Mouse (Mus musculus): ENCODE data around the gene Iqcf3.

Iqcf3 gene

DNA sequence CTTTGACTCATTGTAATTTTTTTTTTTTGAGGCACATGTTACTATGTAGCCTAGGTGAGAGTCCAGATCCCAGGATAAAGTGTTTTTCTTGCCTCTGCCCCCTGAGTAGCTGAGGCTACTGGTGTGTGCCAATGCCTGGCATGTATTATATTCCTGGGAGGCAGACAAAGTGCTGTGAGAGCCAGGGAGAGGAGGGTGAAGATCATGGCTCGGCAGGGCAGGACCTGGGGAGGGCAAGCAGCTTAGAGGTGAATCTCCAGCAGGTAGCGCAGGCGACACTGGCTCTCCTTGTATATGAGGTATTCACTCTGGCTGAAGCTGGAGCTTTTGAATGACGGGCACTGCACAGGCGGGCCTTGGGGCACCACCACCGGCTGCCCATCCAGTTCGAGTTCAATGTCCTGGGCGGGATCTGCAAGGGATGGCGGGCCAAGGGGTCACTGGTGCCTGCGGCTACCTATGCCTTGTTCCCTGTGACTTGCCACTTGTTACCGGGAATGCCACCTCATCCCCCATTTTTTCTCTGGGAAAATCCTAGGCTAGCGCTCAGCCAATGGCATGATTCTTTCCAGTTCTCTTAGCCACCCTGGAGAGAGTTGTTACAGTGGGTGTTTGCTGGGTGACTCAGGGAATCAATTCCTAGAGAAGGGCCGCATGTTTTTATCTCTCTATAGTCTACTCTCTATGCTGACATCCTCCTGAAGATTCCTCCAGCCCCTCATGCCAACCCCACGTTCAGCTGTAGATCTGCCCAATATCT lies 90.3 kb downstream of the Iqcf3 start:
- no peak for DNase-seq (ENCODE audit: low spot score)

DNA sequence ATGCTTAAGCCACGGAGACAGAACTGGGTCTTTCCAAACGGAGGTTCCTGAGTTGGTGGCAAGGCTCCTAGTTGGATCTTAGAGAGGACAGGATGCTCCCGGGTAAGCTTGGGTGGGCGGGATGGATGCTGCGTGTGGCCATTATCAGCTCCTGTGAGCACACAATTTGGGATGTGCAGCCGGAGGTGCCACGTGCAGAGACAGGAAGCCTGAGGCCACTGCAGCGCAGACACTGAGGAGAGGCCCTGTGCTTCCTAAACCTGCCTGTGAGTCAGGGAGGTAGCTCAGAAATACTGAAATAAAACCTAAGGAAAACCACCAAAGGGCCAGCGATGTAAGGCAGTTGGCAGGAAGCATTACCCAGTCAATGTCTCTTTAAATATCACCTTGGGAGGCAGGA lies 91.7 kb downstream of the Iqcf3 start:
- no peak for DNase-seq (ENCODE audit: low spot score)

DNA sequence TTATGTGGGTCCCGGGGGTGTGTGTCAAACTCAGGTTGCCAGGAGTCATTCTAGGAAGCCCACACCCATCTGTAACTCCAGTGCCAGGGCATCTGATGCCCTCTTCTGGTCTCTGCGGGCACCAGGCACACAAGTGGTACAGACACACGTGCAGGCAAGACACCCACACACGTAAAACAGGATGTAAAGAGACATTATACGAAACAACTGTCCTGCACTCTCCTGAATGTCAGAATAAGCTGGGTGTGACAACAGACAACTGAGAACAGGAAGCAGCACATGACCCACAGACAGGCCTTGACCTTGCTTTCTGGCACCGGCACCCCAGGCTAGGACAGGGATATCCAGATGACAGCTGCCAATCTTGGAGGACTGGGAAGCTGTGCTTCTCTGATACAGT lies 92.1 kb downstream of the Iqcf3 start:
- no peak for DNase-seq (ENCODE audit: low spot score)

GRCm38 (mm10) chr9:106467746-106468145 lies 93.7 kb downstream of the Iqcf3 start:
- DNase-seq (ENCODE audit: low spot score) = no peak

GRCm38 (mm10) chr9:106466721-106467120 lies 94.7 kb downstream of the Iqcf3 start:
- no peak for DNase-seq (ENCODE audit: low spot score)

DNA sequence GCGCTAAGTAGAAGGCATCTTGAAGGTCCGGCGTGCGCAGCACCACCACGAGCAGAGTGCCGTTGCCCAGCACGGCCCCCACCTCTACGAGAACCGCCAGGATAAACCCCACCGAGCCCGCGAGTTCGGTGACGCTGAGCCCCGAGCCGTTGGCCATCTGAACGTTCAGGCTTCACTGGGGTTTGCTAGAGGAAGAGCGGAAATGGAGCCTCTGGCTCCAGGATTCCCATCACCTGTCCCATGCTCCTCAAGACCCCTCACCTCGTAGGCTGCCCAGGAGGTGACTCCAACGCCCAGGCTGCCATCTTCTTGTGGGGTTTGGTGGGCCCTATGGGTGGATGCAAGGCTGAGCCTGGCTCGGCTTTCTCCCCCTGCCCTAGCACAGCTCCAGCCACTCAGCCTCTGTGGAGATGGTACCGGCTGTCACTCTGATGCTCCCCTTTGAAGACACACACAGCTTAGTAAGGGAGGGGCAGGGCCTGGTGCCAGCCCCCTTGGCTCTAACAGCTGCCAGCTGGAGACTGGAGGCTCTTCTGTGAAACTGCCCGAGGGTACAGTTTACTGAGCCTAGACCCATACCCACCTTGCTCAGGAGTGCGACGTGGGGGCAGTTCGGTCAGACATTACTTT lies 95.7 kb downstream of the Iqcf3 start, which contains the start of gene Gpr62:
TSS of gene Gpr62 (minus strand) at position 368 of the 630 bp plus-strand sequence.
- DNase-seq (ENCODE audit: low spot score) = no peak

DNA sequence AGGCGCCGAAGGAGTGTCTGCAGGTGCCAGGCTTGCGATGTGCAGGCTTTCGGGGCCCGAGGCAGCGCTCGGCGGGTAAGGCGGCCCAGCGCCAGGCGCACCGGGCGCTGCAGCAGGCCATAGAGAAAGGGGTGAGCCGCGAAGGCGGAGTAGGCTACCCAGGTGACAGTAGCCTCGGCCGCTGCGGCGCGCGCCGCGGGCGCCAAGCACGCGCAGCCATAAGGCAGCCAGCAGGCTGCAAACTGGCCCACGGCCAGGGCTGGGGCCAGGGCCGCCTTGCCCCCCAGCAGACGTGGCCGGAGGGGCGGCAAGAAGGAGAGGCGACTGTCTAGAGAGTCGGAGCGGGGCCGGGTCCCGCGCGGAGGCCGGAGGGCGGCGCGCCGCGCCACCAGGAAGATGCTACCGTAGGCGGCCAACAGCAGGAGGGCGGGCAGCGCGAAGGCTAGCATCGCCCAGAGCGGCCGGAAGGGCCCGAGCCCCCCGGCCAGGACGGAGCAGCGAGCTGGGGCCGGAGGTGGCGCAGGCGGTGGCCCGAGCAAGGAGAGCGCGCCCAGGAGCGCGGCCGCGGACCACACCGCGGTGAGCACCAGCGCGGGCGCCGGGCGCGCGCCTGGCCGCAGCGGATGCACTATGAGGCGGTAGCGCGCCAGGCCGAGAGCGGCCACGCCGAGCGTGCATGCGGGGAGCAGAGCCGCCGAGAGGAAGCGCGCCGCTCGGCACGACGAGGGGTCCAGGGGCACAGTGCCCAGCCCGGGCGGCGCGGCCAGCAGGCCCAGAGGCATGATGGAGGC lies 96.5 kb downstream of the Iqcf3 start:
- DNase-seq (ENCODE audit: low spot score) = no peak

GRCm38 (mm10) chr9:106463122-106464063 lies 98.0 kb downstream of the Iqcf3 start:
- no peak for DNase-seq (ENCODE audit: low spot score)

GRCm38 (mm10) chr9:106462430-106462800 lies 99.0 kb downstream of the Iqcf3 start:
- DNase-seq (ENCODE audit: low spot score) = no peak

GRCm38 (mm10) chr9:106461641-106462429 lies 99.6 kb downstream of the Iqcf3 start:
- DNase-seq (ENCODE audit: low spot score) = no peak

- DNase-seq (ENCODE audit: low spot score) = no peak
Measured at GRCm38 (mm10) chr9:106461026-106461415, 100.4 kb downstream of the Iqcf3 start.

DNA sequence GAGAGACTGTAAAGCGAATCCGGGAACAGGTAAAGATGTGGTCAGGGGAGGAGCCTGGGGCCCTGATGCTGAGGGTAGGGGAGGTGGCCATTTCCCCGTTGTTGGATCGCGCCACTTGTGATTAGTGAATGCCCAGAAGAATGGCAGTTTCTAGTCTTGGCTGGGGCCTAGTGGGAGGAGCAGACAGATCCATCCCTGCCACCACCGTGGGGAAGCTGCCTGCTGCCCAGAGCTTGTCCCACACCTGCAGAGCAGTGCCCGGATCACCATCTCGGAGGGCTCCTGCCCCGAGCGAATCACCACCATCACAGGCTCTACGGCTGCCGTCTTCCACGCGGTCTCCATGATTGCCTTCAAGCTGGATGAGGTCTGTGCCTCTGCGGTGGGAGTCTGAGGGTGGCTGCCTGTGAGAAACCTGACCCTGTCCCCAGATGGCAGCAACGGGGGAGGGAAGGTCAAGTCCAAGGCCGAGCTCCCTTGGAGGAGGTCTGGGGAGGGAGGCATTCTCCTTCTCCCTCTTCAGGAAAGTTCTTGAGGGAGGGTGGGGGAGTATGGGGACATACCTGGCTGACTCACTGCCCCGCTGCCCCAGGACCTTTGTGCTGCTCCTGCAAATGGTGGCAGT lies 100.9 kb downstream of the Iqcf3 start:
- no peak for DNase-seq (ENCODE audit: low spot score)

DNA sequence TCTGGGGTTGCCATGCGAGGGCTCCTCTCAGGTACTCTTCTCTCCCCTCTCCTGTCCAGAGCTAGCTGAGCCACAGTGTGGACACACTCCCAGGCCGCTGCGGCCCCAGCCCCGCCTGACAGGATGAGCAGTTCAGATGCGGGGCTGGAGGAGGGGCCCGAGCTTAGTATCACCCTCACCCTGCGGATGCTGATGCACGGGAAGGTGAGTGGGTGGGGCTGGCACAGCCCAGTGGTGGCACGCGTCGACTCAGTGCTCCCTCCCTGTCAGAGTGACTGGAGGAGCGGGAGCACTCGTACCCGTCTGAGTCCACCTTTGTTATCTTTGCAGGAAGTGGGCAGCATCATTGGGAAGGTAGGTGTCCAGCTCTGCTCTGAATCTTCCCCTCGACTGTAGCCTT lies 101.5 kb downstream of the Iqcf3 start:
- DNase-seq (ENCODE audit: low spot score) = no peak

GRCm38 (mm10) chr9:106457920-106458319 lies 103.5 kb downstream of the Iqcf3 start:
- DNase-seq (ENCODE audit: low spot score) = no peak

- DNase-seq (ENCODE audit: low spot score) = no peak
Measured at GRCm38 (mm10) chr9:106457163-106457559, 104.3 kb downstream of the Iqcf3 start.

GRCm38 (mm10) chr9:106456325-106457162 lies 104.9 kb downstream of the Iqcf3 start:
- DNase-seq (ENCODE audit: low spot score) = no peak

DNA sequence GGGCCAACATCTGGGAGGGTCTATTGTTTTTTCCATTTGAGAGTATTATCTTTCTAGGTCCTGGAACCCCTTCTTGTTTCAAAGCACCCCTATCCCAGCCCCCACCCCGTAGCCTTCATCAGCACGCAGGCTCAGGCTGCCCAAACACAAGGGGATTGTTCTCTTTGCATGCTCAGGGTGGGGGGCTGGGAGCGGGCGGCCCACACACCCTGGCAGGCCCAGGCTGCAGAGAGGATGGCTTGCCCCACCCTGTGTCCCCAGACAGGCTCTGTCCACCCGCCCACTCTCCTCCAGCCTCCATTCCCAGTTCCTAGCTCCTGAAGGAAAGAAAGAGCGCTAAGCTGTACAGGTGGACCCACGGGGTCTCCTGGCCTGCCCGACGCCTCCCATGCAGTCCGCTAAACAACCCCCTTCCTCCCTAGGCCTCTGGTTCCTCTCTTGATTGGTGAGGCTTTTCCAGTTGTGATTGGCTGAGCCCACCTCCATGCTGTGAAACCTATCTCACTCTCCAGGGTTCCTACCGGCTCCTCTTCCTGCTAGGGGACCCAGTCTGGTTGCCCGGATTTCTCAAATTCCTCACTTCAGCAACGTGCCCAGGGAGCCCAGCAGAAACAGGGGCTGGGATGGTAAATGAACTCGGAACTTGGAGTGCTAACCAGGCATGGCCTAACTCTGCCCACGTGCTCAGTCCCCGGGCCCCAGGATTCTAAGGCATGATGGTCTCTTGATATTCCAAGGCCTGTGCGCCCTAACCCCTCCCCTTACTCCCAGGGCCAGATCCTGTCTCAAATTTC lies 106.3 kb downstream of the Iqcf3 start:
- DNase-seq (ENCODE audit: low spot score) = no peak

GRCm38 (mm10) chr9:106454071-106454761 lies 107.2 kb downstream of the Iqcf3 start:
- DNase-seq (ENCODE audit: low spot score) = no peak
